Mouse (Mus musculus) embryonic facial prominence, embryonic 11.5 days (tissue): ENCODE measurements around the gene Nipal4. TPM values are rescaled to one million over a fixed set of nuclear protein-coding genes. Genes with fewer than 3 reads are reported as not detected.

ENCODE experiments used
- ATAC-seq: fragments of 200-750 bp; cut with Nextera tagmentation; replicated peaks from 2 replicates; pipeline ENCODE4 v1.8.0; 2017; ENCODE audit warnings: low read depth; ENCODE audit not compliant: insufficient number of reproducible peaks, low FRiP score, low TSS enrichment
- DNase-seq: peaks from one replicate; pipeline ENCODE4 v3.0.0-alpha.2; 2015; ENCODE audit warnings: low spot score
- H3K27ac ChIP-seq: fragments of 300-500 bp; sonication (generic); replicated peaks from 2 replicates; pipeline ENCODE4 v1.5.1; 2014; ENCODE audit warnings: mild to moderate bottlenecking, low read depth, low read length, control low read depth
- H3K27me3 ChIP-seq: fragments of 300-500 bp; sonication (generic); 2 replicates; pipeline ENCODE4 v1.6.1; 2014; ENCODE audit warnings: mild to moderate bottlenecking, low read length, moderate library complexity, mixed read lengths; ENCODE audit not compliant: control insufficient read depth, insufficient read depth
- H3K36me3 ChIP-seq: fragments of 300-500 bp; sonication (generic); replicated peaks from 2 replicates; pipeline ENCODE4 v1.6.1; 2014; ENCODE audit warnings: low read depth, mild to moderate bottlenecking, low read length, moderate library complexity, mixed read lengths; ENCODE audit not compliant: control insufficient read depth, insufficient read depth
- H3K4me1 ChIP-seq: fragments of 300-500 bp; sonication (generic); 2 replicates; pipeline ENCODE4 v1.6.1; 2014; ENCODE audit warnings: low read length, mixed read lengths; ENCODE audit not compliant: control insufficient read depth, insufficient read depth
- H3K4me2 ChIP-seq: fragments of 300-500 bp; sonication (generic); 2 replicates; pipeline ENCODE4 v1.6.1; 2014; ENCODE audit warnings: low read depth, mild to moderate bottlenecking, control low read depth, low read length, moderate library complexity
- H3K4me3 ChIP-seq: fragments of 300-500 bp; sonication (generic); 2 replicates; pipeline ENCODE4 v1.5.1; 2014; ENCODE audit warnings: low read depth, low read length, control low read depth
- H3K9ac ChIP-seq: fragments of 300-500 bp; sonication (generic); replicated peaks from 2 replicates; pipeline ENCODE4 v1.6.1; 2014; ENCODE audit warnings: mild to moderate bottlenecking, control low read depth, low read length
- H3K9me3 ChIP-seq: fragments of 300-500 bp; sonication (generic); replicated peaks from 2 replicates; pipeline ENCODE4 v1.6.1; 2016; ENCODE audit warnings: mild to moderate bottlenecking, low read length, inconsistent platforms, mixed read lengths; ENCODE audit not compliant: control insufficient read depth
- WGBS: fragments of 180-500 bp; shearing (Covaris S2); extraction: QIAGEN DNeasy Blood & Tissue Kit; methylation state at CpG from one replicate; pipeline ENCODE4 v1.1.7; 2014; 5-methylcytosine and 5-hydroxymethylcytosine counted together
- microRNA-seq: library from miRNA; unstranded; fragments of <30 nt; microRNA quantifications from one replicate; pipeline ENCODE4, GENCODE M21; 2016; ENCODE audit warnings: borderline number of aligned reads
- polyA plus RNA-seq: library from polyadenylated mRNA; unstranded; fragments of >200 nt; fragmentation: Nextera tagmentation; extraction: Ambion mirVana; gene quantifications from 2 replicates; pipeline ENCODE4 v1.2.1, GENCODE M21; 2014

Nipal4 gene
- polyA plus RNA-seq, 1 experiment from 2014 or later = 0.36 TPM

DNA sequence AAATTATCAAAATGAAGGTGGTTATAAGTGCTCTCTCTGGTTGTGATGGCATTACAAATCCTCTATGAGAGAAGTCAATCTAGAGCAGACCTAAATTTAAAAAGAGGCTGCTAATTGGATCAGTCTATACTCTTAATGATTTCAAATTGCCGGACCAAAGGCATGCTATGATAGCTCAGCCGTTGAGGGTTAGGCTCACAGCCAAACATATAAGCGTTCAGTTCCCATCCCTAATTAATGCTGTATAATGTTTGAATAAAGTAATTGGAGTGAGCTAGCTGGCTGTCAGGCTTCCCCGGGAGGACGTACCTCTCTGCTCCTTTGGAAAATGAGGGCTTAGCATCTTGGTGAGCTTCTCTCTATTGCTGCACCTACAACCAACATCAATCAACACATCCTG is 57.1 kb downstream of the Nipal4 start:
- no peak overlapping the region for H3K27ac ChIP-seq
- no peaks in the 10 kb centered on the region for H3K36me3 ChIP-seq
- no peaks in the 10 kb centered on the region for H3K9me3 ChIP-seq
- no peaks in the 10 kb centered on the region for H3K27me3 ChIP-seq
- no peak for ATAC-seq
- no peak overlapping the region for H3K4me2 ChIP-seq
- WGBS = 96% methylated on average over 5 of the region's 5 CpGs
- no peak overlapping the region for H3K4me3 ChIP-seq
- H3K4me1 ChIP-seq = no peaks in the 10 kb centered on the region
- H3K9ac ChIP-seq = no peak overlapping the region
- no peak for DNase-seq

GRCm38 (mm10) chr11:46107046-46107445 is 59.3 kb downstream of the Nipal4 start:
- ATAC-seq (no peak), DNase-seq (no peak)
- no peaks in the 10 kb centered on the region for H3K4me1 ChIP-seq
- H3K27ac ChIP-seq = no peak overlapping the region
- no peaks in the 10 kb centered on the region; the same call in 1 of the 2 replicates for H3K36me3 ChIP-seq
- no peaks in the 10 kb centered on the region for H3K9me3 ChIP-seq
- H3K9ac ChIP-seq = no peak overlapping the region
- no peaks in the 10 kb centered on the region for H3K27me3 ChIP-seq
- no peak overlapping the region for H3K4me2 ChIP-seq
- WGBS = 97% methylated on average over 1 of the region's 1 CpGs
- H3K4me3 ChIP-seq = no peak overlapping the region

DNA sequence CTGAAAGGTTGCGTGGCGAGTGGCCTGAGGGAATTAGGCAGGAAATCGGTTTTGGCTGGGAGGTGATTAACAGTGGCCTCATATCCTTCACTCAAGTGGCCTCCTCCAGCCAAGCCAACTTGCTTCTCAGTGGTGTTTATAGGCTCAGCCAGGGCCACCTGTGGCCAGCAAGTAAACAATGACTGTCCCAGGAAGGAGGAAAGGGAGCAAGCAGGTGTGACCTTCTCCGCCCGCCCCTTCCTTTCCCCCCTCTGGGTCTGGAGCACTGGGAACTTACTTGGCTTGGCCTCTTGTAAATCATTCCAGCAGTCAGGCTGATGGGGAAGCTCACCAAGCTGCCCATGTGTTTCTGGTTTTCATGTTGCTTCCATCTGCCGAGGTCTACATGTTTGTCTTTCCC is 64.2 kb downstream of the Nipal4 start:
- Histone ChIP-seq H3K4me1 (no peaks in the 10 kb centered on the region), H3K9ac (no peak overlapping the region), H3K27ac (no peak overlapping the region), H3K4me2 (no peak overlapping the region), H3K27me3 (no peaks in the 10 kb centered on the region), H3K9me3 (no peaks in the 10 kb centered on the region), H3K36me3 (peaks cover 2% of the 10 kb centered on the region; the same call in 1 of the 2 replicates), H3K4me3 (no peak overlapping the region)
- DNase-seq = peak; percentile 31
- WGBS = 66% methylated on average over 6 of the region's 6 CpGs
- no peak for ATAC-seq

Small RNA genes lying within 50 kb of the gene (microRNA-seq; reads per million reads assigned to microRNA genes)
- gene Mir7239 (not detected), gene Mir8100 (not detected)

Other genes with a start within 250 kb of the Nipal4 start
- gene Lsm11, start 221.6 kb downstream of the Nipal4 start, polyA plus RNA-seq = 8.0 and 8.6 TPM in 2 replicates
- gene Thg1l, start 211.0 kb downstream of the Nipal4 start, polyA plus RNA-seq = 13.8 and 14.8 TPM in 2 replicates
- 0.22 and 0.25 TPM in 2 replicates for gene Sox30, start 186.2 kb downstream of the Nipal4 start, polyA plus RNA-seq
- 2.3 and 2.8 TPM in 2 replicates for gene Gm12166, start 114.2 kb downstream of the Nipal4 start, polyA plus RNA-seq
- gene Adam19, start 110.5 kb downstream of the Nipal4 start, polyA plus RNA-seq = 9.4 and 9.5 TPM in 2 replicates
- 0.24 and 0.26 TPM in 2 replicates for gene Fndc9, start 69.0 kb upstream of the Nipal4 start, polyA plus RNA-seq
- 16.8 and 23.0 TPM in 2 replicates for gene Cyfip2, start 146.4 kb upstream of the Nipal4 start, polyA plus RNA-seq
- gene Itk, start 223.0 kb upstream of the Nipal4 start, polyA plus RNA-seq = not detected in 2 replicates
- not detected in 2 replicates for gene Fam71b, start 230.1 kb upstream of the Nipal4 start, polyA plus RNA-seq